In the genomic region with DNA sequence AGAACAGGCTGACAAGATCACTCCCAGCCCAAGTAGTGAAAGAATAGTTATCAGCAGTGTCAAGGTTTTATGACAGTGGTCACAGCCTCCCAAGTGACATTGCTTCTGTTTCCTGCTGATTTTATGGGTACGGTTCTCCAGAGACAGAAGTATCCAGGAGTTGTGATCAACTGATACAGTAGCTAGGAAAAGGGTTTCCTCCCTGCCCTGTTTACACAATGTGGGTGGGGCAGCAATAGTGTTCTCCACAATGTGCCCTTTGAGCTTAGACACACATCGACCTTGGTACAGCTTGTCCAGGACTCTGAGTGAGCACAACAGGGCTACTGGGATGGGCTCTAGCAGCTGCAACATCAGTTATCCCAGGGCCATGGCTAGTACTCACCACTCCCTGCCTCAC, we compare ENCODE assay signal across 15 mouse cellular contexts. TPM values are rescaled to one million over a fixed set of nuclear protein-coding genes. Genes with fewer than 3 reads are reported as not detected.
A peak's percentile ranks its signal among the peaks of the same experiment; 100 is the strongest.
DNase-seq lines count a peak whose midpoint lies in the region; ATAC-seq lines count a peak whose summit lies in the region.
"Had no signal": no experiment of that assay in that cellular context is flagged by ENCODE, and none has a peak within 500 bp of the region (broad histone marks: within the 10 kb centered on the region; RNA-seq: fewer than 3 reads in every experiment).

No protein-coding gene starts in this region.

- H3K27ac ChIP-seq in kidney, embryonic 16.5 days (ENCODE audit: low read length), result no peak overlapping the region
- H3K27ac ChIP-seq in intestine, embryonic 14.5 days (ENCODE audit: low read depth), result no peak overlapping the region
- H3K27ac ChIP-seq in liver, embryonic 16.5 days (ENCODE audit: low read length), result no peak overlapping the region
- no peak overlapping the region for H3K27ac ChIP-seq in stomach, embryonic 15.5 days
- H3K27ac ChIP-seq in hindbrain, embryonic 14.5 days, result no peak overlapping the region
- H3K27ac ChIP-seq: heart, embryonic 15.5 days had no signal

- H3K9ac ChIP-seq in kidney, embryonic 16.5 days (replicated peaks; ENCODE audit: low read length), result no peak overlapping the region
- no peak overlapping the region for H3K9ac ChIP-seq in intestine, embryonic 14.5 days (ENCODE audit: low read length)
- no peak overlapping the region for H3K9ac ChIP-seq in liver, embryonic 16.5 days (ENCODE audit: low read depth, low read length)
- H3K9ac ChIP-seq in stomach, embryonic 15.5 days, result no peak overlapping the region
- H3K9ac ChIP-seq in hindbrain, embryonic 14.5 days, result no peak overlapping the region
- H3K9ac ChIP-seq: heart, embryonic 15.5 days had no signal

- DNase-seq in kidney, postnatal 36 days, result no peak
- peak; percentile 57 for DNase-seq in intestine, embryonic 14.5 days (ENCODE audit: low spot score)
- no peak for DNase-seq in hindbrain, embryonic 14.5 days (ENCODE audit: low spot score)
- DNase-seq in cerebellum, adult 8-10 months, result no peak
- DNase-seq in left cerebral cortex, adult 9 months (ENCODE audit: low spot score in 2 of 2), result no peak
- DNase-seq: adrenal gland, postnatal 14 days; cerebellum, adult 11-12 months; thymus, postnatal 25 days had no signal

- H3K4me3 ChIP-seq in kidney, embryonic 16.5 days (ENCODE audit: low read length), result no peak overlapping the region
- no peak overlapping the region for H3K4me3 ChIP-seq in intestine, embryonic 14.5 days (ENCODE audit: low read depth, low read length)
- H3K4me3 ChIP-seq in liver, embryonic 16.5 days (ENCODE audit: low read depth, low read length), result no peak overlapping the region
- H3K4me3 ChIP-seq in stomach, embryonic 15.5 days (replicated peaks), result no peak overlapping the region
- H3K4me3 ChIP-seq in hindbrain, embryonic 14.5 days (replicated peaks; ENCODE audit: low read length), result no peak overlapping the region
- H3K4me3 ChIP-seq: heart, embryonic 15.5 days; myocyte had no signal

- no peaks in the 10 kb centered on the region for H3K36me3 ChIP-seq in kidney, embryonic 16.5 days (ENCODE audit: insufficient read depth, low read length)
- no peaks in the 10 kb centered on the region for H3K36me3 ChIP-seq in intestine, embryonic 14.5 days (ENCODE audit: control insufficient read depth, insufficient read depth, low read length)
- no peaks in the 10 kb centered on the region for H3K36me3 ChIP-seq in liver, embryonic 16.5 days (ENCODE audit: control insufficient read depth, insufficient read depth)
- H3K36me3 ChIP-seq in stomach, embryonic 15.5 days, result no peaks in the 10 kb centered on the region
- no peaks in the 10 kb centered on the region for H3K36me3 ChIP-seq in hindbrain, embryonic 14.5 days (replicated peaks; ENCODE audit: control insufficient read depth, insufficient read depth)
- H3K36me3 ChIP-seq: heart, embryonic 15.5 days had no signal

- H3K27me3 ChIP-seq in kidney, embryonic 16.5 days (ENCODE audit: insufficient read depth, low read length), result no peaks in the 10 kb centered on the region
- H3K27me3 ChIP-seq in intestine, embryonic 14.5 days (replicated peaks; ENCODE audit: control insufficient read depth, insufficient read depth, low read length), result no peaks in the 10 kb centered on the region
- H3K27me3 ChIP-seq in liver, embryonic 16.5 days (ENCODE audit: control insufficient read depth, insufficient read depth, low read depth, low read length), result no peaks in the 10 kb centered on the region
- no peaks in the 10 kb centered on the region for H3K27me3 ChIP-seq in stomach, embryonic 15.5 days (replicated peaks)
- H3K27me3 ChIP-seq in hindbrain, embryonic 14.5 days (ENCODE audit: control insufficient read depth, insufficient read depth, low read length), result no peaks in the 10 kb centered on the region
- H3K27me3 ChIP-seq: heart, embryonic 15.5 days had no signal

- ATAC-seq in kidney, embryonic 16.5 days (ENCODE audit: low FRiP score, low TSS enrichment), result 0 out of 2 replicates have a peak, but pooled peaks have one; percentile 19
- peak; percentile 94 for ATAC-seq in intestine, embryonic 14.5 days (replicated peaks; ENCODE audit: low FRiP score, low TSS enrichment, low read depth)
- ATAC-seq in liver, embryonic 16.5 days (ENCODE audit: low read depth), result peak; percentile 64
- ATAC-seq in stomach, embryonic 15.5 days (ENCODE audit: insufficient read depth, low FRiP score, low read depth), result peak; percentile 76
- ATAC-seq in hindbrain, embryonic 14.5 days (ENCODE audit: low FRiP score), result no peak

- WGBS in kidney, embryonic 16.5 days, result 8% methylated on average over 2 of the region's 2 CpGs
- WGBS in intestine, embryonic 14.5 days, result 39% methylated on average over 2 of the region's 2 CpGs
- WGBS in liver, embryonic 16.5 days (ENCODE audit: insufficient replicate concordance), result 2% methylated on average over 2 of the region's 2 CpGs
- 37% methylated on average over 2 of the region's 2 CpGs for WGBS in stomach, embryonic 15.5 days
- WGBS in hindbrain, embryonic 14.5 days, result 81% methylated on average over 2 of the region's 2 CpGs

- no peak overlapping the region for H3K4me2 ChIP-seq in kidney, embryonic 16.5 days (replicated peaks; ENCODE audit: low read depth, low read length)
- no peak overlapping the region for H3K4me2 ChIP-seq in intestine, embryonic 14.5 days (ENCODE audit: low read length)
- H3K4me2 ChIP-seq in liver, embryonic 16.5 days (ENCODE audit: low read depth, low read length), result no peak overlapping the region
- no peak overlapping the region for H3K4me2 ChIP-seq in stomach, embryonic 15.5 days
- no peak overlapping the region for H3K4me2 ChIP-seq in hindbrain, embryonic 14.5 days (replicated peaks)
- H3K4me2 ChIP-seq: heart, embryonic 15.5 days had no signal

- H3K9me3 ChIP-seq in kidney, embryonic 16.5 days (ENCODE audit: low read length), result no peaks in the 10 kb centered on the region
- no peaks in the 10 kb centered on the region for H3K9me3 ChIP-seq in intestine, embryonic 14.5 days (ENCODE audit: control insufficient read depth, low read length)
- H3K9me3 ChIP-seq in liver, embryonic 16.5 days (replicated peaks; ENCODE audit: control insufficient read depth, low read length), result no peaks in the 10 kb centered on the region
- H3K9me3 ChIP-seq in stomach, embryonic 15.5 days, result no peaks in the 10 kb centered on the region
- H3K9me3 ChIP-seq in hindbrain, embryonic 14.5 days (ENCODE audit: control insufficient read depth, low read length), result no peaks in the 10 kb centered on the region
- H3K9me3 ChIP-seq: heart, embryonic 15.5 days had no signal

- no peaks in the 10 kb centered on the region for H3K4me1 ChIP-seq in kidney, embryonic 16.5 days (ENCODE audit: insufficient read depth, low read length)
- no peaks in the 10 kb centered on the region for H3K4me1 ChIP-seq in intestine, embryonic 14.5 days (replicated peaks; ENCODE audit: control insufficient read depth, insufficient read depth, low read length)
- H3K4me1 ChIP-seq in liver, embryonic 16.5 days (ENCODE audit: control insufficient read depth, low read depth, low read length), result no peaks in the 10 kb centered on the region; the same call in 1 of the 2 replicates
- no peaks in the 10 kb centered on the region for H3K4me1 ChIP-seq in stomach, embryonic 15.5 days
- H3K4me1 ChIP-seq in hindbrain, embryonic 14.5 days (replicated peaks; ENCODE audit: control insufficient read depth, insufficient read depth, low read length), result no peaks in the 10 kb centered on the region
- H3K4me1 ChIP-seq: heart, embryonic 15.5 days had no signal

RNA-seq across cellular contexts. Expression of a gene that starts 9.8 kb away (rescaled TPM):
- polyA plus RNA-seq in kidney, embryonic 16.5 days (2015; fragmentation: Nextera tagmentation; extraction: Ambion mirVana), result not detected in 2 replicates
- not detected in 2 replicates for polyA plus RNA-seq in intestine, embryonic 14.5 days (2014; fragmentation: Nextera tagmentation; extraction: Ambion mirVana)
- polyA plus RNA-seq in liver, embryonic 16.5 days (2015; fragmentation: Nextera tagmentation; extraction: Ambion mirVana), result not detected in 2 replicates
- not detected in 2 replicates for polyA plus RNA-seq in stomach, embryonic 15.5 days (2015; fragmentation: Nextera tagmentation; extraction: Ambion mirVana)
- polyA plus RNA-seq in hindbrain, embryonic 14.5 days (2014; fragmentation: Nextera tagmentation; extraction: Ambion mirVana), result not detected in 2 replicates
- polyA plus RNA-seq: C2C12; heart, embryonic 15.5 days; myocyte; spleen, adult 2 months had no signal

RNA-seq across cellular contexts. Expression of a gene that starts 14.6 kb away (rescaled TPM):
- not detected in 2 replicates for polyA plus RNA-seq in kidney, embryonic 16.5 days (2015; fragmentation: Nextera tagmentation; extraction: Ambion mirVana)
- polyA plus RNA-seq in intestine, embryonic 14.5 days (2014; fragmentation: Nextera tagmentation; extraction: Ambion mirVana), result not detected in 2 replicates
- not detected in 2 replicates for polyA plus RNA-seq in liver, embryonic 16.5 days (2015; fragmentation: Nextera tagmentation; extraction: Ambion mirVana)
- not detected in 2 replicates for polyA plus RNA-seq in stomach, embryonic 15.5 days (2015; fragmentation: Nextera tagmentation; extraction: Ambion mirVana)
- not detected in 2 replicates for polyA plus RNA-seq in hindbrain, embryonic 14.5 days (2014; fragmentation: Nextera tagmentation; extraction: Ambion mirVana)
- polyA plus RNA-seq: C2C12; heart, embryonic 15.5 days; myocyte; spleen, adult 2 months had no signal
